Mouse (Mus musculus) liver, embryonic 12.5 days (tissue): ENCODE results near the gene Fars2. TPM values are rescaled to one million over a fixed set of nuclear protein-coding genes. Genes with fewer than 3 reads are reported as not detected.

Source experiments
- ATAC-seq: fragments of 200-750 bp; cut with Nextera tagmentation; 2 replicates; pipeline ENCODE4 v1.8.0; 2017; ENCODE audit warnings: moderate number of reproducible peaks, mild to moderate bottlenecking, moderate library complexity
- H3K27ac ChIP-seq: fragments of 300-500 bp; sonication (generic); 2 replicates; pipeline ENCODE4 v1.5.1; 2016; ENCODE audit warnings: mild to moderate bottlenecking
- H3K27me3 ChIP-seq: fragments of 300-500 bp; sonication (generic); replicated peaks from 2 replicates; pipeline ENCODE4 v1.6.1; 2016; ENCODE audit warnings: mild to moderate bottlenecking, moderate library complexity
- H3K36me3 ChIP-seq: fragments of 300-500 bp; sonication (generic); 2 replicates; pipeline ENCODE4 v1.6.1; 2016; ENCODE audit warnings: mild to moderate bottlenecking, moderate library complexity
- H3K4me1 ChIP-seq: fragments of 300-500 bp; sonication (generic); 2 replicates; pipeline ENCODE4 v1.6.1; 2016
- H3K4me2 ChIP-seq: fragments of 300-500 bp; sonication (generic); 2 replicates; pipeline ENCODE4 v1.6.1; 2016; ENCODE audit warnings: mild to moderate bottlenecking, moderate library complexity
- H3K4me3 ChIP-seq: fragments of 300-500 bp; sonication (generic); 2 replicates; pipeline ENCODE4 v1.5.1; 2016; ENCODE audit warnings: mild to moderate bottlenecking, moderate library complexity
- H3K9ac ChIP-seq: fragments of 300-500 bp; sonication (generic); 2 replicates; pipeline ENCODE4 v1.6.1; 2016; ENCODE audit warnings: mild to moderate bottlenecking, moderate library complexity
- H3K9me3 ChIP-seq: fragments of 300-500 bp; sonication (generic); replicated peaks from 2 replicates; pipeline ENCODE4 v1.6.1; 2016; ENCODE audit warnings: mild to moderate bottlenecking, moderate library complexity
- WGBS: fragments of 180-500 bp; shearing (Covaris S2); methylation state at CpG from one replicate; pipeline ENCODE4 v1.1.7; 2016; ENCODE audit not compliant: insufficient replicate concordance; 5-methylcytosine and 5-hydroxymethylcytosine counted together
- polyA plus RNA-seq: library from polyadenylated mRNA; unstranded; fragments of >200 nt; fragmentation: Nextera tagmentation; extraction: Ambion mirVana; gene quantifications from 2 replicates; pipeline ENCODE4 v1.2.1, GENCODE M21; 2016

Fars2 gene
- polyA plus RNA-seq, 1 experiment from 2014 or later: 31.0 TPM

GRCm38 (mm10) chr13:36716708-36717107 is 599.5 kb downstream of the Fars2 start:
- Histone ChIP-seq H3K27me3 (peaks cover 15% of the 10 kb centered on the region), H3K4me3 (no peak overlapping the region), H3K4me2 (no peak overlapping the region), H3K4me1 (no peaks in the 10 kb centered on the region), H3K9ac (no peak overlapping the region), H3K9me3 (no peaks in the 10 kb centered on the region), H3K27ac (no peak overlapping the region), H3K36me3 (no peaks in the 10 kb centered on the region)
- no peak for ATAC-seq
- WGBS: 46% methylated on average over 2 of the region's 2 CpGs

- Histone ChIP-seq H3K4me2 (no peak overlapping the region), H3K27me3 (peaks cover 22% of the 10 kb centered on the region), H3K36me3 (no peaks in the 10 kb centered on the region), H3K4me3 (no peak overlapping the region), H3K27ac (no peak overlapping the region), H3K9me3 (no peaks in the 10 kb centered on the region), H3K4me1 (no peaks in the 10 kb centered on the region), H3K9ac (no peak overlapping the region)
- 46% methylated on average over 3 of the region's 3 CpGs for WGBS
- ATAC-seq: no peak
Measured at GRCm38 (mm10) chr13:36717376-36717775, 600.2 kb downstream of the Fars2 start.

GRCm38 (mm10) chr13:36720297-36721017 is 603.2 kb downstream of the Fars2 start:
- no peaks in the 10 kb centered on the region for H3K4me1 ChIP-seq
- H3K9ac ChIP-seq: no peak overlapping the region
- H3K9me3 ChIP-seq: no peaks in the 10 kb centered on the region
- no peak overlapping the region for H3K27ac ChIP-seq
- no peaks in the 10 kb centered on the region for H3K36me3 ChIP-seq
- H3K27me3 ChIP-seq: peaks cover 52% of the 10 kb centered on the region
- no peak for ATAC-seq
- H3K4me3 ChIP-seq: no peak overlapping the region
- 76% methylated on average over 5 of the region's 5 CpGs for WGBS
- H3K4me2 ChIP-seq: no peak overlapping the region

- no peaks in the 10 kb centered on the region for H3K9me3 ChIP-seq
- no peaks in the 10 kb centered on the region for H3K36me3 ChIP-seq
- H3K9ac ChIP-seq: no peak overlapping the region
- H3K27me3 ChIP-seq: peaks cover 70% of the 10 kb centered on the region
- no peak overlapping the region for H3K4me3 ChIP-seq
- no peak overlapping the region for H3K4me2 ChIP-seq
- peaks cover 9% of the 10 kb centered on the region; the same call in 1 of the 2 replicates for H3K4me1 ChIP-seq
- no peak for ATAC-seq
- H3K27ac ChIP-seq: no peak overlapping the region
Measured at GRCm38 (mm10) chr13:36722309-36722708, 605.1 kb downstream of the Fars2 start.

GRCm38 (mm10) chr13:36723726-36724300 is 606.6 kb downstream of the Fars2 start:
- Histone ChIP-seq H3K9ac (no peak overlapping the region), H3K27ac (no peak overlapping the region), H3K36me3 (no peaks in the 10 kb centered on the region), H3K9me3 (no peaks in the 10 kb centered on the region), H3K4me1 (peaks cover 9% of the 10 kb centered on the region; the same call in 1 of the 2 replicates), H3K4me2 (no peak overlapping the region), H3K27me3 (peaks cover 85% of the 10 kb centered on the region), H3K4me3 (no peak overlapping the region)
- 3% methylated on average over 15 of the region's 15 CpGs for WGBS
- no peak for ATAC-seq

GRCm38 (mm10) chr13:36724533-36725470 is 607.6 kb downstream of the Fars2 start:
- ATAC-seq: no peak
- Histone ChIP-seq H3K9me3 (no peaks in the 10 kb centered on the region), H3K4me2 (peak overlapping the region; percentile 35), H3K27me3 (peaks cover 95% of the 10 kb centered on the region), H3K9ac (no peak overlapping the region), H3K4me1 (peaks cover 9% of the 10 kb centered on the region; the same call in 1 of the 2 replicates), H3K36me3 (no peaks in the 10 kb centered on the region), H3K27ac (no peak overlapping the region), H3K4me3 (no peak overlapping the region)
- 1% methylated on average over 40 of the region's 40 CpGs for WGBS

GRCm38 (mm10) chr13:36725881-36726280 is 608.7 kb downstream of the Fars2 start:
- H3K9me3 ChIP-seq: no peaks in the 10 kb centered on the region
- no peak overlapping the region for H3K4me2 ChIP-seq
- H3K27ac ChIP-seq: no peak overlapping the region
- H3K9ac ChIP-seq: no peak overlapping the region
- H3K27me3 ChIP-seq: peaks cover 99% of the 10 kb centered on the region
- no peak for ATAC-seq
- H3K4me1 ChIP-seq: peaks cover 9% of the 10 kb centered on the region; the same call in 1 of the 2 replicates
- H3K36me3 ChIP-seq: no peaks in the 10 kb centered on the region
- no peak overlapping the region for H3K4me3 ChIP-seq
- WGBS: 3% methylated on average over 8 of the region's 8 CpGs

GRCm38 (mm10) chr13:36726551-36726950 is 609.3 kb downstream of the Fars2 start:
- peaks cover 13% of the 10 kb centered on the region; the same call in 1 of the 2 replicates for H3K4me1 ChIP-seq
- ATAC-seq: no peak
- WGBS: 3% methylated on average over 24 of the region's 24 CpGs
- peaks cover 99% of the 10 kb centered on the region for H3K27me3 ChIP-seq
- H3K27ac ChIP-seq: no peak overlapping the region
- peak overlapping the region; percentile 48 for H3K4me2 ChIP-seq
- H3K36me3 ChIP-seq: no peaks in the 10 kb centered on the region
- H3K4me3 ChIP-seq: peak overlapping the region; percentile 13; the same call in 1 of the 2 replicates
- H3K9ac ChIP-seq: no peak overlapping the region
- no peaks in the 10 kb centered on the region for H3K9me3 ChIP-seq

- H3K27me3 ChIP-seq: peaks cover 99% of the 10 kb centered on the region
- 2% methylated on average over 34 of the region's 34 CpGs for WGBS
- peak overlapping the region; percentile 26 for H3K4me3 ChIP-seq
- H3K9me3 ChIP-seq: no peaks in the 10 kb centered on the region
- no peak overlapping the region for H3K27ac ChIP-seq
- H3K9ac ChIP-seq: 0 out of 2 replicates have a peak overlapping the region, but pooled peaks have one; percentile 17
- H3K4me2 ChIP-seq: peak overlapping the region; percentile 48
- peaks cover 13% of the 10 kb centered on the region; the same call in 1 of the 2 replicates for H3K4me1 ChIP-seq
- H3K36me3 ChIP-seq: no peaks in the 10 kb centered on the region
- no peak for ATAC-seq
Measured at GRCm38 (mm10) chr13:36726951-36727778, 610.0 kb downstream of the Fars2 start.

- no peaks in the 10 kb centered on the region for H3K9me3 ChIP-seq
- peaks cover 99% of the 10 kb centered on the region for H3K27me3 ChIP-seq
- H3K36me3 ChIP-seq: no peaks in the 10 kb centered on the region
- no peak overlapping the region for H3K9ac ChIP-seq
- WGBS: 3% methylated on average over 23 of the region's 23 CpGs
- H3K4me2 ChIP-seq: peak overlapping the region; percentile 48
- H3K27ac ChIP-seq: no peak overlapping the region
- H3K4me3 ChIP-seq: peak overlapping the region; percentile 26
- no peak for ATAC-seq
- H3K4me1 ChIP-seq: peaks cover 13% of the 10 kb centered on the region; the same call in 1 of the 2 replicates
Measured at GRCm38 (mm10) chr13:36727779-36728470, 610.7 kb downstream of the Fars2 start.

GRCm38 (mm10) chr13:36728509-36728908 is 611.3 kb downstream of the Fars2 start:
- Histone ChIP-seq H3K27me3 (peaks cover 99% of the 10 kb centered on the region), H3K9ac (no peak overlapping the region), H3K27ac (no peak overlapping the region), H3K9me3 (no peaks in the 10 kb centered on the region), H3K4me1 (peaks cover 13% of the 10 kb centered on the region; the same call in 1 of the 2 replicates), H3K4me3 (no peak overlapping the region), H3K4me2 (no peak overlapping the region), H3K36me3 (no peaks in the 10 kb centered on the region)
- 15% methylated on average over 5 of the region's 5 CpGs for WGBS
- ATAC-seq: no peak
